Mouse (Mus musculus) hindbrain, embryonic 11.5 days (tissue): ENCODE data around the gene Schip1. TPM values are rescaled to one million over a fixed set of nuclear protein-coding genes. Genes with fewer than 3 reads are reported as not detected.

Source experiments
- ATAC-seq: fragments of 200-750 bp; cut with Nextera tagmentation; 2 replicates; pipeline ENCODE4 v1.8.0; 2017; ENCODE audit warnings: mild to moderate bottlenecking, moderate TSS enrichment, moderate library complexity; ENCODE audit not compliant: low FRiP score
- DNase-seq: peaks from one replicate; pipeline ENCODE4 v3.0.0-alpha.2; 2015; ENCODE audit warnings: low spot score
- H3K27ac ChIP-seq: fragments of 300-500 bp; sonication (generic); 2 replicates; pipeline ENCODE4 v1.5.1; 2014; ENCODE audit warnings: mild to moderate bottlenecking, low read depth, low read length
- H3K27me3 ChIP-seq: fragments of 300-500 bp; sonication (generic); 2 replicates; pipeline ENCODE4 v1.6.1; 2014; ENCODE audit warnings: mild to moderate bottlenecking, low read length, moderate library complexity, mixed read lengths; ENCODE audit not compliant: control insufficient read depth, insufficient read depth
- H3K36me3 ChIP-seq: fragments of 300-500 bp; sonication (generic); 2 replicates; pipeline ENCODE4 v1.6.1; 2014; ENCODE audit warnings: mild to moderate bottlenecking, low read length, moderate library complexity, mixed read lengths; ENCODE audit not compliant: control insufficient read depth, insufficient read depth
- H3K4me1 ChIP-seq: fragments of 300-500 bp; sonication (generic); replicated peaks from 2 replicates; pipeline ENCODE4 v1.6.1; 2014; ENCODE audit warnings: low read length, mixed read lengths; ENCODE audit not compliant: control insufficient read depth, insufficient read depth
- H3K4me2 ChIP-seq: fragments of 300-500 bp; sonication (generic); replicated peaks from 2 replicates; pipeline ENCODE4 v1.6.1; 2014; ENCODE audit warnings: mild to moderate bottlenecking, low read depth, low read length
- H3K4me3 ChIP-seq: fragments of 300-500 bp; sonication (generic); 2 replicates; pipeline ENCODE4 v1.5.1; 2014; ENCODE audit warnings: low read depth, low read length
- H3K9ac ChIP-seq: fragments of 300-500 bp; sonication (generic); 2 replicates; pipeline ENCODE4 v1.6.1; 2014; ENCODE audit warnings: low read depth, low read length
- H3K9me3 ChIP-seq: fragments of 300-500 bp; sonication (generic); 2 replicates; pipeline ENCODE4 v1.6.1; 2016; ENCODE audit warnings: low read length; ENCODE audit not compliant: control insufficient read depth
- WGBS: fragments of 180-500 bp; shearing (Covaris S2); extraction: QIAGEN DNeasy Blood & Tissue Kit; methylation state at CpG from one replicate; pipeline ENCODE4 v1.1.7; 2014; 5-methylcytosine and 5-hydroxymethylcytosine counted together
- polyA plus RNA-seq: library from polyadenylated mRNA; unstranded; fragments of >200 nt; fragmentation: Nextera tagmentation; extraction: Ambion mirVana; gene quantifications from 2 replicates; pipeline ENCODE4 v1.2.1, GENCODE M21; 2014

The Schip1 gene
- polyA plus RNA-seq, 1 experiment from 2014 or later: 115 TPM

GRCm38 (mm10) chr3:68542944-68543501 lies 478.4 kb downstream of the Schip1 start:
- H3K4me1 ChIP-seq: no peaks in the 10 kb centered on the region
- H3K27ac ChIP-seq: no peak overlapping the region
- H3K27me3 ChIP-seq: no peaks in the 10 kb centered on the region
- no peak overlapping the region for H3K9ac ChIP-seq
- no peak overlapping the region for H3K4me3 ChIP-seq
- ATAC-seq: peak; percentile 87
- H3K36me3 ChIP-seq: no peaks in the 10 kb centered on the region
- peak; percentile 74 for DNase-seq
- 6% methylated on average over 7 of the region's 7 CpGs for WGBS
- peak overlapping the region; percentile 9; the same call in 1 of the 2 replicates for H3K4me2 ChIP-seq
- no peaks in the 10 kb centered on the region for H3K9me3 ChIP-seq

- Histone ChIP-seq H3K9ac (no peak overlapping the region), H3K4me2 (no peak overlapping the region), H3K9me3 (no peaks in the 10 kb centered on the region), H3K4me1 (no peaks in the 10 kb centered on the region), H3K4me3 (no peak overlapping the region), H3K27me3 (no peaks in the 10 kb centered on the region), H3K36me3 (no peaks in the 10 kb centered on the region), H3K27ac (no peak overlapping the region)
- ATAC-seq (no peak), DNase-seq (no peak)
- 60% methylated on average over 7 of the region's 7 CpGs for WGBS
Measured at GRCm38 (mm10) chr3:68544811-68545210, 480.2 kb downstream of the Schip1 start.

GRCm38 (mm10) chr3:68545898-68546297 lies 481.3 kb downstream of the Schip1 start:
- H3K9me3 ChIP-seq: no peaks in the 10 kb centered on the region
- no peaks in the 10 kb centered on the region for H3K27me3 ChIP-seq
- ATAC-seq (no peak), DNase-seq (no peak)
- H3K4me2 ChIP-seq: no peak overlapping the region
- H3K4me3 ChIP-seq: no peak overlapping the region
- no peaks in the 10 kb centered on the region for H3K4me1 ChIP-seq
- WGBS: 63% methylated on average over 6 of the region's 6 CpGs
- no peak overlapping the region for H3K27ac ChIP-seq
- H3K36me3 ChIP-seq: no peaks in the 10 kb centered on the region
- no peak overlapping the region for H3K9ac ChIP-seq

- Histone ChIP-seq H3K9ac (no peak overlapping the region), H3K27me3 (no peaks in the 10 kb centered on the region), H3K4me1 (no peaks in the 10 kb centered on the region), H3K36me3 (no peaks in the 10 kb centered on the region), H3K27ac (no peak overlapping the region), H3K4me3 (no peak overlapping the region), H3K4me2 (no peak overlapping the region), H3K9me3 (no peaks in the 10 kb centered on the region)
- DNase-seq (no peak), ATAC-seq (no peak)
- WGBS: 84% methylated on average over 4 of the region's 4 CpGs
Measured at GRCm38 (mm10) chr3:68555087-68555662, 490.6 kb downstream of the Schip1 start.

GRCm38 (mm10) chr3:68556891-68557290 lies 492.3 kb downstream of the Schip1 start:
- Histone ChIP-seq H3K9ac (no peak overlapping the region), H3K9me3 (no peaks in the 10 kb centered on the region), H3K36me3 (no peaks in the 10 kb centered on the region), H3K4me3 (no peak overlapping the region), H3K27me3 (no peaks in the 10 kb centered on the region), H3K4me1 (no peaks in the 10 kb centered on the region), H3K4me2 (no peak overlapping the region), H3K27ac (no peak overlapping the region)
- ATAC-seq (no peak), DNase-seq (no peak)
- 92% methylated on average over 9 of the region's 9 CpGs for WGBS

GRCm38 (mm10) chr3:68558744-68559143 lies 494.1 kb downstream of the Schip1 start:
- Histone ChIP-seq H3K36me3 (no peaks in the 10 kb centered on the region), H3K4me3 (no peak overlapping the region), H3K27me3 (no peaks in the 10 kb centered on the region), H3K4me2 (no peak overlapping the region), H3K9me3 (no peaks in the 10 kb centered on the region), H3K4me1 (no peaks in the 10 kb centered on the region), H3K27ac (no peak overlapping the region), H3K9ac (no peak overlapping the region)
- DNase-seq: no peak
- 81% methylated on average over 6 of the region's 6 CpGs for WGBS
- ATAC-seq: no peak

- Histone ChIP-seq H3K9me3 (no peaks in the 10 kb centered on the region), H3K4me2 (no peak overlapping the region), H3K27ac (no peak overlapping the region), H3K9ac (no peak overlapping the region), H3K4me1 (no peaks in the 10 kb centered on the region), H3K4me3 (no peak overlapping the region), H3K36me3 (no peaks in the 10 kb centered on the region), H3K27me3 (no peaks in the 10 kb centered on the region)
- WGBS: 93% methylated on average over 5 of the region's 5 CpGs
- ATAC-seq (no peak), DNase-seq (no peak)
Measured at GRCm38 (mm10) chr3:68560057-68560456, 495.5 kb downstream of the Schip1 start.

GRCm38 (mm10) chr3:68562838-68563237 lies 498.2 kb downstream of the Schip1 start:
- Histone ChIP-seq H3K9me3 (no peaks in the 10 kb centered on the region), H3K27me3 (no peaks in the 10 kb centered on the region), H3K9ac (no peak overlapping the region), H3K4me1 (no peaks in the 10 kb centered on the region), H3K4me3 (no peak overlapping the region), H3K27ac (no peak overlapping the region), H3K36me3 (no peaks in the 10 kb centered on the region), H3K4me2 (no peak overlapping the region)
- DNase-seq (no peak), ATAC-seq (no peak)
- 71% methylated on average over 2 of the region's 2 CpGs for WGBS

- 81% methylated on average over 8 of the region's 8 CpGs for WGBS
- DNase-seq: no peak
Measured at GRCm38 (mm10) chr3:68563922-68564321, 499.3 kb downstream of the Schip1 start.

More at GRCm38 (mm10) chr3:68563922-68564321, 499.3 kb downstream of the Schip1 start:
- no peak overlapping the region for H3K27ac ChIP-seq
- H3K4me2 ChIP-seq: no peak overlapping the region
- H3K27me3 ChIP-seq: no peaks in the 10 kb centered on the region
- H3K36me3 ChIP-seq: no peaks in the 10 kb centered on the region
- no peak overlapping the region for H3K4me3 ChIP-seq
- H3K9ac ChIP-seq: no peak overlapping the region
- ATAC-seq: no peak
- no peaks in the 10 kb centered on the region for H3K9me3 ChIP-seq
- no peaks in the 10 kb centered on the region for H3K4me1 ChIP-seq
